Mouse (Mus musculus) cerebellum, postnatal 36 days (tissue): Measurements from ENCODE around the gene Fads1.
"Not testable (repeated sequence)": the region's sequence is repeated elsewhere in the genome, so short reads cannot be mapped to it uniquely, and the experiment has no call there.

ENCODE experiments used
- DNase-seq, 2 experiments: peaks; one replicate each; pipeline ENCODE4 v3.0.0; 2021 to 2022; ENCODE audit warnings: mixed read lengths in 2 of 2

Gene Fads1

DNA sequence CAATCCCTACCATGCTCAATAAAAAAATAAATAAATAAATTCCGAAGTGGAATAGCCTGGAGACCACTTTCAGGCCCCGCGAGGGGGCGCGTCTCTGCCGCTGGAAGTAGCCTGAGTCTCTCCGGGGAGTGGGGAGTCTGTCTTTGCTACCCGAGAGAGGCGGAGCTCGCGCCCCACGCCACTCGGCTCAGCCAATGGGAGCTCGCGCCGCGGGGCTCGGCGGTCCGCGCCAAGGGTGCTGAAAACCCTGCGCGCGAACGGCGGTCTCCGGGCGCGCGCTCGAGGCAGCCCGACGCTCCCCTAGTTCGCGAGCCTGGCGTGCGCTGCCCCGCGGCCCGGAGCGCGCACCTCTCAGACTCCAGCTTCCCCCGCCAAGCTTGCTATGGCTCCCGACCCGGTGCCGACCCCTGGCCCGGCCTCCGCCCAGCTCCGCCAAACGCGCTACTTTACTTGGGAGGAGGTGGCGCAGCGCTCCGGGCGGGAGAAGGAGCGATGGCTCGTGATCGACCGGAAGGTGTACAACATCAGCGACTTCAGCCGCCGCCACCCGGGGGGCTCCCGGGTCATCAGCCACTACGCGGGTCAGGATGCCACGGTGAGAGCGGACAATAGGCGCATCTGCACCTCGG is at the start of gene Fads1:
Gene Fads1 (plus strand): TSS at position 219 of the 629 bp plus-strand sequence.
- peak; percentile 88 to 92 for DNase-seq

DNA sequence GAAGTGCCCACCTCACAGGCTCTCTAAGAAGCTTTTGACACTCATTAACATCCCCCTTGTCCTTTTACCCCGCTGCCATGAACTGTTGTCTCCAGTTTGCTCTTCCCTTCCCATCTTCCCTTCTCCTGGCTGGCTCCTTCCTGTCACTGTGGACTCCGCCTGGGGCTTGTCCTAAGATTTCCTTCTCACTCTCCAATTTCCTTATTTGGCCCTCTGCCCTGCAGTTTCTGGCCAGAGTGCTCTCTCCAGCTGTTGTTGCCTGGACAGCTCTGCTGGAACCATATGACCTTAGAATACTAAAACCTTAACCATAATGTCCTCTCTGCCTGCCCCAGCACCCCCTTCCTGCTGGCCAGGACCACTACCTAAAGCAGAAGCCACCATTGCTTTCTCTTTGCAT is 48.0 kb upstream of the Fads1 start:
- DNase-seq: no peak

DNA sequence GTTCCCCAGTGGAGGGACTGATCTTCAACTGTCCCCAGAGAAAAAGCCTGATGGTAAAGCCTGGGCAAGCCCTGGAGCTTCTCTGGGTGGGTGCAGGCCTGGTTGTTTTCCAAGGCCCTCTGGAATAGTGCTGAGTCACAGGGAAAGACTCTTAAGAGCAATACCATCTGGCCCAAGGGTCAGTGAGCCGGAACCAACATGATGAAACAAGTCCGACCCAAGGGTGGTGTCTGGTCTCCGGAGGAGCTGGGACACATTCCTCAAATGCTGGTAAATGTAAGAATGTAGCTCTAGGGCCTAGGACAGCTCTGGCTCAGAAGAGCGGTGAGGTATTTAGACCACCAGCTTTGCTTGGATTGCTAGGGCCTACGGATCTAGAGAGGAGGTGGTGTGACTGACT is 45.3 kb upstream of the Fads1 start:
- DNase-seq: no peak

DNA sequence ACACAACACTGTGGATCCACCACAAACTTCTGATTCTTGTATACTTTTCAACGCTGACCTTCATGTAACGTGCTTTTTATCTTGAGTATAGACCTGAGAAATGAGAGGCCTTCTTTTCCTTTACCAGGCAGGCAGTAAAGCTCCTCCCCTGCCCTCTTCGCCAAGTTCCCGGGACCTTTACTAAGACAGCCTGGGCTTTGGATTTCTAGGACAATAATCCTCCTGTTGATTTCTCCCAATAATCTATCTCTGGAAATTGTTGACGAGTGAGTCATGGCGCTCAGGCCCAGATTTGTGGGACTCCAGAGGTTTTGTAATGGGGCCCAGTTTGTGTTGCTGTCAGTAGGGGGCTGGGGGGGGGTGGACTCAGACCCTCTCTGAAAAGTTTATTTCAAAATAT is 43.0 kb upstream of the Fads1 start:
- DNase-seq: no peak

DNA sequence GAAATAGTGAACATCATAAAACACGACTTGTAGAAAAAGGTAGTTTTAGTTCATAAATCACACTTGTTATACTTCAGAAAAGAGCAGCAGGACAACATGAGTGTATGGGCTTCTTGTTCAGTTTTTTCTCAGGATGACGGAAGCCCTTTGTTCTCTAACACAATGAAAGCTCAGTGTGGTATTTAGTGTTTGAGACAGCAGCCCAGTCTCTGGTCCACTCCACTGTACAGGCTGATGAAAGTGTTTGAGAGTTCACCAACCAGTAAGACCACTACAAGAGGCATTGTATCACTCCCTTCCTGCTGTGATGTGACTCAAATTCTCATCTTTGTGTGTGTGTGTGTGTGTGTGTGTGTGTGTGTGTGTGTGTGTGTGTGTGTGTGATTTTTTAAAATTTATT is 39.0 kb upstream of the Fads1 start:
- DNase-seq: no peak

DNA sequence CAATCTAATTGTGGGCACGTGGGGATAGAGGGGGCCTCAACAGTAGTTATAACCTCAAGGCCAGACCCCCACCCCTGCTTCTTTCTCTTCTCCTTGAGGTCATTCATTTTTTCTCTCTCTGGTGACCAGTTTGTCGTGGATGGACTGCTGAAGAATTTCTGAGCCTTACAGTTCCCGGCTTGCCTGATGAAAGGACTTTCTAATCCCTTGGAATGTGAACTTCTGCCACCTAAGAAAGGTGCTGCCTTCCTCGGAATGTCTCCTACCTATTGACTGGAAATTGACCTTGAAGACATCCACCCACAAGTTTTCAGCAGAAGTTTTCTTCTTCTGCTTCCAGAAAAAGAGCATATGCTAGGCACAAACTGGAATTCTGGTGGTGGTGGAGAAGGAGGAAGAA is 38.2 kb upstream of the Fads1 start:
- no peak for DNase-seq

DNA sequence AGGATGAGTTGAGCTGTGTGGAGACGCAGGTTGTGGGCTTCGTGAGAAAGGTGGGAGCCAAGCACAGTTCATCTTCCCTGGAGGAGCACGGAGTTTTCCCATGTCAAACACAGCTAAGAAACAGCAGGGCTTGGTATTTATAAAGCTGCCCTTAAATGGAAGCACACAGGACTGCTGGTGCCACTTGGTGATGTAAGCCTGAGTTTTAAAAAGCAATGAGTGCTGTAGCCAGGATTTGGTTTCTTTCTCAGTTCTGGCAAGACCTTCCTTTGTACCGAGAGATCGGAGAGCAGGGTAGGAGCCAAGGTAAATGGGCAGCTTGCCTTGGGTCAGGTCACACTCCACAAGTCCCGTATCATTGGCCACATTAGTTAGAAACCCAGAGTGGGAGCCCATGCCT is 34.1 kb upstream of the Fads1 start:
- no peak for DNase-seq

DNA sequence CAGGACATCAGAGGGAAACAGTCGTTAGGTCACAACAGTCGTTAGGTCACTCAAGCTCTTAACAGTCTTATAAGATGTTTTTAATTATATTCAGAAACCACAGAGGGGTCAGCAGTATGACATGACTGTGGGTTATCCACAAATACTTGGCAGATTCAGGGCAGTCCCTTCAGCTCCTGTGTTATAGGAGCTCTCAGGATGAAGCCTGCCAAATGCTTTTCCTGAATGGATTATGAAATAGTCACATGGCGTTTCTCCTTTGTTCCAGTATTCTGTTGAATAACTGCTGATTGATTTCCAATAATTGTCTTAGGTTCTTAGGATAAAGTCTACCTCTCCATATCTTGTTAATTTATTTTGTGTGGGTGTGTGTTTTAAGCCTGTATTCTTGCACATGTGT is 33.5 kb upstream of the Fads1 start:
- DNase-seq: no peak

DNA sequence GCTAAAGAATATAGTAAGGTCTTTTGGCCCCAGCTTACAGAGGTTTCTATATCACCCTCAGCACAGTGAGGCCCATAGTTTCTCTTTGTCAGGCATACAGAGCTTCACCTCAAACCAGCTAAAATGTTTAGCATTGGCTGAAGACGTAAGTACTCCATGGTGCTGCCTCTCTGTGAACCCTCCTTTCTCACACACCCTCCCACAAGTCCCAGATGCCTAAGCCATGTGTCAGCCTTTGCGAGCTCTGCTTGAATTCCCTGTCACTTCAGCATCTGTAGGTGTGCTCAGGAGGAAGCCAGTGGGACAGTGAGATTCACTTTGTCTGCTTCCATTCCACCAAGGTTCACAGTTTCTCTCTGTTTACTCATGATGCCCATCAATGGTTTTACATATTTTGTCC is 25.0 kb upstream of the Fads1 start:
- no peak for DNase-seq

DNA sequence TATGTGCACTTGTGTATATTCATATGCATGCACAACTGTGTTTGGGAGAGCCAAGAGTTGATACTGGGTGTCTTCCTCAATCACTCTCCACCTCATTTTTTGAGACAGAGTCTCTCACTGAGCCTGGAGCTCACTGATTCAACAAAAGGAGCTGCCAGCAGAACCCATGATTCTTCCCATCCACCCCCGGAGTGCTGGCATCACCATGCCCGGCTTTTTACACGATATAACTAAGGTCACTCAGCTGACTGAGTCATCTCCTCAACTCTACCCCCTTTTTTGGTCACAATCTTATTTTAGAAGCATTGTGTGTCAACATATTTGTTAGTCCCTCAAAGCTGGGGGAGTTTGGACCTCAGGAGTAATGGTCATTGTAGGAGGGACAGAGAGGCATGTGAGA is 18.8 kb upstream of the Fads1 start:
- DNase-seq: no peak

DNA sequence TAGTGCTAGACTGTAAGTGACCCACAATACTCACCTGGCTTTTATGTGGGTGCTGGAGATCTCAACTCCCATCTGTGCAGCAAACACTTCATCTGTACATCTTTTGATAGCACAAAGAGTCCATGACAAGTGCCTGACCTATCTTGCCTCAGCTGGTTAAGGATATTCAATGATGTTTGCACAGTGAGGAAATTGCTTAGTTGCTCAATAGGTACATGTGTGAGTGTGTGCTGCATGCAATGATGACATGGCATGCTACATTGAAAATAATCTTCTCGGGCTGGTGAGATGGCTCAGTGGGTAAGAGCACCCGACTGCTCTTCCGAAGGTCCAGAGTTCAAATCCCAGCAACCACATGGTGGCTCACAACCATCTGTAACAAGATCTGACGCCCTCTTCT is 16.8 kb upstream of the Fads1 start:
- DNase-seq: not testable (repeated sequence)

DNA sequence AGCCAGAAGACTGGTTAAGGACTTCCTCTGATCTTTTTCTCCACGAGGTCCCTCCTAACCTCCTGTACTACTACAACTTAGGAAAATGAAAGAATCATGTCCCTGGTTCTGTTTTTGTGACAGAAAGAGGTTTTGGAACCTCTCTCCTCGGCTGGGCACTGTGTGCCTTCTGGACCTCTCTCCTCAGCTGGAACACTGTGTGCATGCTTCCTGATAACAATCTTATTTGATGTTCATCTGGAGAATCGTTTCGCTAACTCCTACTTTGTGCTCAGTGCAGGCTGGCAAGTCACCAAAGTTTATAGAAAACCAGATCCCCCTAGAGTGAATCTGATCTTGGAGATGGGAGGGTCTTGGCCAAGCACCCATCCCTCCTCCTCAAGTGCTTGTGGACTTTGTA is 15.6 kb upstream of the Fads1 start:
- DNase-seq: no peak

DNA sequence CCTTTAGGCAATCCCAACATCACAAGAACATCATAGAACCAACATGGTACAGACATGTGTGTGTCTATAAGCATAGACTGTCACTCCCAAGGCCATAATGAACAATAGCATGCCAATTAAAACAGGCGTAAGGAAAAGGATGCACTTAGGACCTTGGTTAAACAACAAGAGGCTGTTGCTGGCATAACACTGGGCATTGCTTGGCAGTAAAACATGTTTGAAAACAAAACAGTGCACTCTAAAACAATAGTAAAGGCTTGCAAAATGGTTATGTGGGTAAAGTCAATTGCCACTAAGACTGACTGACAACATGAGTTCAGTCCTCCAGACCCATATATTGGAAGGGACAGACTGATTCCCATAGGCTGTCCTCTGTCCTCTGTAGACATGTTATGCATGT is 14.7 kb upstream of the Fads1 start:
- DNase-seq: no peak

DNA sequence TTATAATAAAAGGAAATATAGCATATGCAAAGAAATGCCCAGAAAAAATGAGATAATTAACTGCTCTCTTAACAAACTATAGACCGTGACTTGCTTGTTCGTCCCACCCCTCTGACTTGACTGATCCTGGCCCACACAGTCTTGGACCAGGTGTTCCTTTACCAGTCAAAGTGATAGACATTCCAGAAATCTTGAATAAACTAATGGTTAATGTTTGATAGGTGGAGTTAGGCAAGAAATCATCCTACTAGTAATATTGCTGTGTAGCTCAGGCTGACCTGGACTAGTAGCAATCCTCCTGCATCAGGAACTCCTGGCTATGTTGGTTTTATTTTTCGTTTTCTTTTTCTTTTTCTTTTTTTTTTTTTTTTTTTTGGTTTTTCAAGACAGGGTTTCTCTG is 14.2 kb upstream of the Fads1 start:
- DNase-seq: no peak

DNA sequence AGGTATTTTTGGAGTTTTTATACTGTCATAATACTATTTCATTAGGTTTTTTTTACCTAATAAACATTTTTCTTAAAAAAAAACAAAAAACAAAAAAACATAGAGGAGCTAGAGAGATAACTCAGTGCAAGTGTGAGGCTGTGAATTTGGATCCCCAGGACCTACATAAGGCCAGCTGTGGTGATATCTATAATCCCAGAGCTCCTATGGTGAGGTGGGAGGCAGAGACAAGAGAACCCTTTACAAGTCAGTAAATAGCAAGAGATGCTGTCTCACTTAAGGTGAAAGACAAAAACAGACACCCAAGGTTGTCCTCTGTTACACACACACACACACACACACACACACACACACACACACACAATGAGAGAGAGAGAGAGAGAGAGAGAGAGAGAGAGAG is 13.5 kb upstream of the Fads1 start:
- no peak for DNase-seq

DNA sequence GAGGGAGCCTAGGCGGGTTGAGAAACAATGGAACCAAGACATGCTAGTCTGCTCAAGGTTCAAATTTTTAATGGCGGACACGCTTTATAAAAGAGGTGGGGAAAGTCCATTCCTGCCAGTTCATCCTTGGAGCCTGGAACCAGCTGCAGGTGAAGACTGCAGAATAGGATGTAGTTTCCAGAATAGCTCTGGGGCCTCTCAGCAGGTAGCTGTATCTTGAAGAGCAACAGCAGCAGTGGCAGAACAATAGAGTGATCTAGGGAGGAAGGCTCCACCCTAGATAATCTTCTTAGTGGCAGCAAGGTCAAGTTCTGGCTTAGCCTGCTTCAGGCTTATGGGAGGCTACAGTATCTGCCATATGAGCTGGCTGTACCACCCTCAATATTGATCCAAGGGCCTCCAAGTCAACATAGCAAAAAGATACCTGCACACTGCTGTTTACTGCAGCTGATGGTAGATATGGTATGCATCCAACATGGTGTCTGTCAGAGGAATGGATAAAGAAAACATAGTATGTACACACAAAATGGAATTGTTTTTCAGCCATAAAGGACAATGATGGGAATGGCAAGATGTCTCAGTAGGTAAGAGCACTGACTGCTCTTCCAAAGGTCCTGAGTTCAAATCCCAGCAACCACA is 12.9 kb upstream of the Fads1 start:
- DNase-seq: not testable (repeated sequence)

DNA sequence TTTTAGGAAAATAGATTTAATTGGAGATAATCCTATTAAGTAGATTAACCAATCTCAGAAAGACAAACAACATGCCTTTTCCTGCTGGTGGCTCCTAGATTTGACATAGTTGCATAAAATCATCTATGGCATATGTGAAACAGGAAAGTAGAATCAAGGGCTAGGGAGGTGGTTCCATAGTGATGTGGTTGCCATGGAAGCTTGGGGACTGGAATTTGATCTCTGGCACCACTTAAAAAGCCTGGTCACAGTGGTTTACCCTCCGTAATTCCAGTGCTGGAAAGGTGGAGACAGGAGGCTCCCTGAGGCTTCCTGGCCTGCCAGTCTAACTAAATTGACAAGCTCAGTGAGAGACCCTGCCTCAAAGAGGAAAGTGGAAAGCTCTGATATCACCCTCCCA is 12.2 kb upstream of the Fads1 start:
- no peak for DNase-seq

DNA sequence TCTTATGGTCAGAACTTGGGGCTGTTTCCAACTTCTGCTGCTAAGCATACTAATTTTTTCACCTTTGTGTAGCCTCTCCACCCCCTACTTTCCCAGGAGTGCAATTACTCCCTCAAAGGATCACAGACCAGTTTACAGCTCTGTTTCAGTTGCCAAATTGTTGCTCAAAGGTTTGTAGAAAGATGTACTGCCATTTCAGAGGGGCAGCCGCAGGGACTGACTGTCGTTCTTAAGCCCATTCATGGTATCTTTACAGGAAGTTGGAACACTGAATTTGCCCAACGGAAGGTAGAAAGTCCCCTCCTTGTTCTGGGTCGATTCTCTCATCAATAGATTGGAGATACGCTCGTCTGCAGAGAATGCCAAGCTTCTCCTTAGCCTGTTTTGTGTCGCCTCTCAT is 11.3 kb upstream of the Fads1 start:
- DNase-seq: no peak

DNA sequence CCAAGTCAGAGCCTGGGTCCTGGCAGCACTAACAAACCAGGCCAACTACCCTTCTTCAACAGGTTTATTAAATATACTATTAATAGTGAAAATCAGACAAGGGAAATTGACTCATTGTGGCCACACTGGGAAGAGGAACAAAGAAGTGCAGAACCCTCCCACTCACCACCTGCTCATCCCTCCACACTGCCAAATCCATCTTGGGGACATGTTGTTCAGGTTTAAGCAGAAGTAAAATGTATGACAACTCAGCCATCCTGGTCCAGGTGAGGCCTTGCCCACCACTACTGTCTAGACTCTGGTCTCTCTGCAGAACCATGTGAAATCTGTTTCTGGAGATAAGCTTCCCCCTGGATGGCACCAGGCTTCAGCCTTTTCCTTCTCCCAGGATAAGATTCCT is 10.8 kb upstream of the Fads1 start:
- no peak for DNase-seq

DNA sequence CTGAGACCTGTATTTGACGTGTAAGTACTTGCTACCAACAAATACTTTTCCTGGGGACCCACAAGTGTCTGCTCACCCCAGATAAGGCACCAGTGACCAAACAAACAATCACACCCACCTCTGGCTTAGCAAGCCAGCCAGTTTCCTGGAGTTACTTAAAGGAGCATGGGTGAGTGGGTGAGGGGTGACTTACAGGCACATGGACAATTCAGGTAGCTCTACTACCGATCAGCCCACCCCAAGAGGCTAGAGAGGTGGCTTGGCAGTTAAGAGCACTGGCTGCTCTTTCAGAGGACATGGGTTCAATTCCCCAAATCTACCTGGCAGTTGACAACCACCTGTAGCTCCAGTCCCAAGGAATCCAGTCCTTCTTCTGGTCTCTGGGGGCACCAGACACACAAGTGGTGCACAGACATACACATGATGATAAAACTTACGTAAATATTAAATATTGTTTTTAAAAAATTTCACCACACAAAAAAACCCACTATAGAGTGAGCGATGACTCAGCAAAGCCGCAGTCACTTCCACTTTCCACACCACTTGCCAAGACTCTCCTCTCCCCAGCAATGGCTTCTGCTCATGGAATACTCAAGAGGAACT is 9.5 kb upstream of the Fads1 start:
- no peak for DNase-seq

DNA sequence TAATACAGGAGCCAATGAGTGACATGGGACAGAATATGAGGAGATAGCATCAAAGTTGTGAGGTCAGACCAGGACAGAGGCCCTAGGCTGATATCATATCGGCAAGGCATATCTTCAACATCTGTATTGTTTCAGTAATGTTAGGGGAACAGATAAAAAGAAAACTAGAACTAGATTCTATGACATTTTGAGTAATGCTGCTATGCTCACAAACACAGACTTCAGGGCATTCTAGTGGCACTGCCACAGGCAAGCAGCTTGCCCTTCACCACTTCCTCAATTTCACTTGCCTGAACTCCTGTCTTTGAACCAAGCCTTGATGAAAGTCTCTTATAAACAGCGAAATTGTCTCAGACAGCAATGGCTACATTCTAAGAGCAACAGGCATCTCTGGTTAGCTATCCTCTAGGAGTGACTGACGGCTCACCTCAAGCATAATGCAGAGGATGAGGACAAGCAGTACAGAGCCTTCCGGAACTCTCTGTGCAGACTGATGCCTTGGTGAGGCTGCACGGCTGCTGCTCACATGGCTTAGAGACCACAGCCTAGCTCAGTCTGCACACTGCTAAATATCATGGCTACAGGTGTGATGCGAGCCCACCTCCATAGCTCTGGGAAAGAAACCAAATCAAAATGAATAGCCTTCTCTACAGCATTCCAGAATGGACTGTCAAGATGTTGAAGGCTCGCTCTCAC is 8.7 kb upstream of the Fads1 start:
- DNase-seq: no peak

DNA sequence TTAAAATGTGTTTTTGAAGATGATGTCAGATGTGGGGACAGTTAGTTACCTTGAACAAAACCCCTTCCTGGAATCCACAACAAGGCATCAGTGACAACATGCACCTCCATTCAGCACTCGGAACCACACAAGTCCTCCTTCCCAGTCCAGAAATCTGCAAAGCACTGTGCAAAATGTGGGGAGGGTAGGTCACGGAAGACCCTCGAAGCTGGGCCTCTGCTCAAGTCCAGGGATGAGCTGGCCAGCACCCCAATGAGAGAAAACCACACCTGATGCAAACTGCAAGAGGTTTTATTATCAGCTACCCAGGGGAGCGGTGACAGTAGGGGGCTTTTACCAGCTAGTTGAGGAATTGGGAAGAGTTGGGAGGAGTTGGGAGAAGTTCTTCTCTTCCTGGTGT is 7.7 kb upstream of the Fads1 start:
- DNase-seq: no peak

DNA sequence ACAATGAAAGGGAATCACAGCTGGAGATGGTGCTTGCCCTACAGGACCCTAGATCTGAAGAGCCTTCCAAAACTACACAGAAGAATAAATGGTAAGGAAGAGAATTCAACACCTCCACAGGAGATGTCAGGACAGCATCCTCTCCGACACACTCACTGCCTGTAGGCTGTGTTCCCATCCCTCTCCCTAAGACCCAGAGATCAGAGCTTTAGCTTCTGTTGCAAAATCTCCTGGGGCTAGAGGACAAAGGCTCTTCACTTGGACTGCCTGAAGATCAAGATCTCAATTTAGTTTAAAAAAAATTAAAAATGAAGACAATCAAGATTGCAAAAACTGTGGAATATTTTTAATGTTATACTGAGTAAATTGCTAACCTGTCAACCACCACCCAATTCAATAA is 6.2 kb upstream of the Fads1 start:
- no peak for DNase-seq

DNA sequence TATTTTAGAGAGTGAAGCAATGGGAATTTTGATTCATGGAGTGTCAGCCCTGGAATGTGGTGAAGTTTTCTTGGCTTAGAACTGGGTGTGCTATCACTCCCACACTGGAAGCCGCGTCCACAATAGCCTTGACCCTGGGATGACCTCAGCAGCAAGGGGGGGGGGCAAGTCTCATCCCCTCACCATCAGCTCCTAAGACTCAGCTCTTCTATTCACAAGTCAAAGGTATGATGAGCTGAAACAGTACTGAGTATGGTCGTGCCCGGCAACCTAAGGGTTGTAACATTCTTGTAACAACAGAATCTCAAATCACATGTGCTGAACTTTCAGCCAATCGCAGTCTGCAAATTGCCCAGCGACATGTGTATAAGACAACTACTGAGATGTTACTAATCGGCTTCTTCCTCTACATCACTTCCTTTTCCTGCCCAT is 5.7 kb upstream of the Fads1 start:
- no peak for DNase-seq
